Mouse (Mus musculus) activated CD4-positive, CD25-positive, alpha-beta regulatory T cell, adult 4 months (primary cell): ENCODE results near the gene Rhob. TPM values are rescaled to one million over a fixed set of nuclear protein-coding genes. Genes with fewer than 3 reads are reported as not detected.
A peak's percentile ranks its signal among the peaks of the same experiment; 100 is the strongest.

ENCODE experiments used
- ATAC-seq: one replicate; pipeline ENCODE4 v1.8.0; 2017
- polyA plus RNA-seq, 2 experiments: library from polyadenylated mRNA; unstranded; fragments of 100-300 nt; shearing (Covaris generic); gene quantifications; one replicate each; pipeline ENCODE4 v1.2.1; 2017

The Rhob gene
- under 1 TPM; 0.59 to 0.83 TPM for polyA plus RNA-seq

- peak; percentile 82 for ATAC-seq
Observed at GRCm38 (mm10) chr12:8499871-8500596, at the start of gene Rhob. Gene Rhob (minus strand): TSS chr12:8500009.

DNA sequence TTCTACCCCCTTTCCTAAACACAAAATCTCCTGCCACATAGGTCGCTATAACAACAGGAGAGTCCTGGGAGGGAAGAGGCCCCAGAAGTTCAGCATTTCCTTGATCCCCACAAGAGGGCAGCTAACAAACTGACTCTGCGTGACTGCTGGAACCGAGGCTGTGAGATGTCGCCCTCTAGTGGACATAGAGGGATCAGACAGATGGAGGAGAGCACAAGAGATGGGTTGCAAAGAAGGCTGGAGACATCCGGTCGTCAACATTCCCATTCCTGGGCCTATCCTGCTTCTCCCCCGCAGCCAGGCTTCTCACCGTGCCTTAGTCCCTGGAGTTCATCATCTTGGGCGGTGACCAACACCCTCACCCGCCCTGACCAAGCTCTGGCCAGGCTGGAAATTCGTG, 47.5 kb upstream of the Rhob start:
- ATAC-seq: peak; percentile 86

GRCm38 (mm10) chr12:8546801-8547200, 47.0 kb upstream of the Rhob start:
- ATAC-seq: no peak

- no peak for ATAC-seq
Observed at GRCm38 (mm10) chr12:8545066-8545610, 45.3 kb upstream of the Rhob start.

DNA sequence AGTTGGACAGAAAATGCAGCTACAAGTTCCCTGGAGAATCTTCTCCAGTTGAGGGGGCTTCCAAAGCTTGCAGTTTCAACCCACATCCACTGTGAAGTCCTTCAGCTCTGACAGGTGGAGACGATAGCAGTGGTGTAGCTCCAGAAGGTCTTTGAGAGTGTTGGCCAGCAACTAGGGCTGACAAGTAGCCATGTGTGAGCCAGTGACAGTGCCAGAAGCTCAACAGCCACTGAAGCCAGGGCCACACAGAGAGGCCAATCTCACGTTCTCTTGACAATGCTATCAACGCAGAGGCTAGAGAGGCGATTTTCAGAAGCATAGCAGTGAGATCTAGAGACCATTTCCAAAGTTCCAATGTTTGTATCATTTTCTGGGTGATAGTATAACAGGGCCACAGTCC, 42.6 kb upstream of the Rhob start:
- no peak for ATAC-seq

DNA sequence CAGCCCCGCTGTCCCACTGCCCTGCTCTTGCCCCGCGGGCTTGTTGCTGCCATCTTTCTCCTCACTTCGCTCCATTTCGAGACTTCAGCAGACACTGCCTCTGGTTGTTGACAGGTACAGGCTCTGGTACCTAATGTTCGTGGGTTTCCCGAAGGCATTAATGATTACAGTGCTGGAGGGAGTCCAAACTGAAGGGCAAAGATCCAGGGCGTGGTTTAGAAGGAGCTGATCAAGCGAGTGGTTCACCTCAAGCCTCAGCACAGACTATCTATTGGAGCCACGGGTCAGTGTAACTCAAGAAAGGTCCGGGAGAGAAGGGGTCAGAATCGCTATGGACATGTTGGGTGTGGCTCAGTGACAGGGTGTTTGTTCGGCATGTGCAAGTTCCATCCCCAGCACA, 39.7 kb upstream of the Rhob start:
- no peak for ATAC-seq

GRCm38 (mm10) chr12:8537291-8537690, 37.5 kb upstream of the Rhob start:
- no peak for ATAC-seq

- no peak for ATAC-seq
Observed at GRCm38 (mm10) chr12:8536221-8536965, 36.6 kb upstream of the Rhob start.

DNA sequence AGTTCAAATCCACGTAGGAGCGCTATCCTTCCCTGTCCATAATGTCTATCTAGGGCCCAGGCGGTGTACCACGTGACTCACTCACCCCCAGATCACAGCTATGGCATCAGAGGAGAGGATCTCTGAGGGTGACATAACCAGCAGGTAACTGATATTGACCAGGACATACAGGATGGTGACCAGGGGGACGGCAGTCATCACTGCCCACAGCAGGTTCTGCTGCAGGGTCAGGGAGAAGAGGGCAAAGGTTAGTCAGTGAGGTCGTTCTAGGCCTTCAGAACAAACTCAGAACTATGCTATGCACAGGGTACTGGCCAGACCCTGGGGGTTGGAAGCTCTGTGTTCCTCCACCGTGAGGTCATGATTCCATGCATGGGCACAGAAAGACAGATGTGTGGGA, 35.8 kb upstream of the Rhob start:
- no peak for ATAC-seq

DNA sequence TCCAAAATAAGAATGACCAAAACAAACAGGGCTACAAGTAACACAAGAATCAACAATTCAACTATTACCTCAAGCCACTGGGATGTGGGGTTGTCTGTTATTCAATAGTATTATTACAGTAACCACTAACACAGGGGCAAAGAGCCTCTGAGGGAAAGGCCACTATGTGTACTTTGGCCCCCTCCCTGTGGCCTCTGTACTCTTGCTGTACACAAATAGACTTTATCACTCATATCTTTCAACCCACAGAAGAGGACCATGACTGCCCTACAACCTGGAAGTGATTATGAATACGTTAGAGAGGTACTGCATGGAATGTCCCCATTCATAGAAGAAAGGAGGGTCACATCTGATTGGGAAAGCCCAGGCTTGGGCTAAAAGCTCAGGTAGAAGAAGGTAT, 35.1 kb upstream of the Rhob start:
- ATAC-seq: no peak

DNA sequence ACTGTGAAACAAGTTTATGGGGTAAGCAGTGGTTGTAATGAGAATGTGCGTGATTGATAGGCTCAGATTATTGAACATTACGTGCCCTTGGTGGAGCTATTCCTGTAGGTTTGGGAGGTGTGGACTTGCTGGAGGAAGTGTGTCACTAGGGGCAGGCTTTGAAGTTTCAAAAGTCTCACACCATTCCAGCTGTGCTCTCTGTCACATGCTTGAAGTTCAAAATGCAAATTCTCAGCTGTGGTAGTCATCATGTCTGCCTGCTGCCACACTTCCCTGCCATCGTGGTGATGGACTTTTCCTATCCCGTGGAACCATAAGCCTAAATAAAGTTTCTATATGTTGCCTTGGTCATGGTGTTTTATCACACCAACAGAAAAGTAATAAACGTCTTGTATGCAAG, 28.0 kb upstream of the Rhob start:
- ATAC-seq: no peak

GRCm38 (mm10) chr12:8527175-8527574, 27.4 kb upstream of the Rhob start:
- ATAC-seq: no peak

DNA sequence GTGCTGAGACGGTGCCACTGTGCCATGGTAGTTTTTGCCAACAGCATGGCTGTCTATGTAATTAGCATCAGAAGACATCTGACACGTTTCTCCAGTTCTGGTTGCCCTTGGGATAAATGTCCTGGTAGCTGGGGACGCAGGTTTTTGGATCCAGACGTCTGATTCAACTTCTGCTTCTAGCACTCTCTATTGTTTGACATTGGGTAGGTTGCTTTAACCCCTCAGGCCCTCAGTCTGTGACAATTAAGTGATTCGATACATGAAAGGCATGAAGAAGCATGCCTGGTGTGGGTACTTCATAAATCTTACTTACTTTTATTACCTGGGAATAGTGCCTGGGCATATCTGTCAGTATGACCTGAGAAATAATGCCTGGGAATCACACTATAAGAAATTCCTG, 24.3 kb upstream of the Rhob start:
- ATAC-seq: no peak

DNA sequence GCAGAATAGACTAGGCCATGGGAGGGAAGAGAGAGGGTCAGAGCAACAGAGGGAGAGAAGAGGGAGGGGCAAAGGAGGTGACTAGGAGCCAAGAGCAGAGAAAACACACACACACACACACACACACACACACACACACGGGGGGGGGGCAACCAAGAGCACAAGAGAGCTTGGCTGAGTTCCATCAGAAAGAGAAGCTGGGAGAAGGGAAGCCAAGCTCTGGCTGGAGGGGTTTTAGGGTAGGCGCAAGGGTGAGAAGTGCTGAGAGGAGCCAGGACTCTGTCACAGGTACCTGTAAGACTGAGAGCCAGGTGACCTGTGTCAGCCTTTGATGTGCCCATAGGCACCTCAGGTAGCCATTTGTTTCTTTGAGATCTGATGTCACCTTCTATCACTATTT, 22.9 kb upstream of the Rhob start:
- no peak for ATAC-seq

GRCm38 (mm10) chr12:8521375-8522047, 21.7 kb upstream of the Rhob start:
- peak; percentile 92 for ATAC-seq

GRCm38 (mm10) chr12:8519431-8520160, 19.8 kb upstream of the Rhob start:
- no peak for ATAC-seq

DNA sequence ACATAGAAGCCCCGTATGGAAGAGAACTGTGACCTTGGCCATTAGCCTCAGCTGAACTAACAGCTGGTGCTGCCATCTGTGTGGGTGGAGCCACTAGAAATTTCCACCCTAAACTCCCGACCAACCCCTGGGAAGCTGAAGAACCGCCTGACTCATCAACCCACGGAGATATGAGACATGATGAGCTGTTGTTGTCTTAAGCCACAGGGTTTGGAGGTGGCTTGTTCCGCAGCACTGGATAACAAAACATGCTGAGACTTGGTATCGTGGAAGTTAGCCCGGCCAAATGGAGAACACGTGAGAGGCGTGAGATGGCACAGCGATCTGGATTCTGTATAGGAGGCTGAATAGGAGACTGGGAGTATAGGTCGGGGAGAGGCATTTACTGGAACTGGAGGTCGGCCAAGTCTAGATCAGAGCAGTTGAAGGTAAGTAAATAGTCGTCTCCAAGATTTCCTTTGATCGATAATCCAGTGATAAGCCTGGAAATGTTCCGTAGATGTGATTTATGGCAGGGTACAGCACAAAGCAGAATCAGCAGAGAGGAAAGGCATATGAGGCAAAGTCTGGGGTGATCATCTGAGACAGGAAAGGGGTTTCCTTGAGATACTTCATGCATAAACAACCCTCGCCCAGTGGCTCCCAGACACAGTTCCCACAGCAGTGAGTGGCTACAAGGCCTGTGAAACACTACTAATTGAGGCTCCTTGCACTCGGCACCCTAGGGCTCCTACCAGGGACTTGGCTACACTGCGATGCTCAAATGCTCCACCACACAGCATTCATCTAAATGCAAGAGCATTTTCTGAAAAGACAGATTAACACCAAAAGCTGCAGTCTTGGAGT, 11.5 kb upstream of the Rhob start:
- no peak for ATAC-seq

DNA sequence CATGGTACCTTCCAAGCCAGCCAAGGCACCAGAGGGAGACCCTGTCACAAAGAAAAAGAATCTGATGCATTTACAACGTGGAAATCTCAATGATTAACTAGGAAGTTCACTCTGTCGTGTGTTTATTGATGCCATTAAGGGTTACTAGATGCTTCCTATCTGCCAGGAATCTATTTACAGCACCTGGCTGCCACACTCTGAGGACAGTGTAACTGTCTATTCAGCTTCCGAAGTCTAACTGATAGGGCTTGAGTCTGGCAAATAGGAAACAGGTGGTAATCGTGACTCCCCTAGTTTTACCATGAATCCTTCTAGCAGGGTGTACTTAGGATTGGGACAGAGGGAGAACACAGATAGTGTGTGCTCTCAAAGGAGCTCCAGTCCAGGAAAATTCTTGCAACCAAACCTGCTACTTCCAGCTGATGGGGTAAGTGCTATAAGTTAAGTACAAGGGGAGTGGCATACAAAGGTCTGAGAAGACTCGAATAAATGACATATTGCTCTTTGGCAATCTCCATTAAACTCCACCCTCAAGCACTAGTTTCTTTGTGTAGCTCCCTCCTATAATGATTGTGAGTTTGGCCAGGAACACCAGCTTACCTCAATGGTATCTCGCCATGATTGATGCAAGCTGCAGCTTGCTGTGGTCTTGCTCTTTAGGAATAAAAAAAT, 10.6 kb upstream of the Rhob start:
- no peak for ATAC-seq

DNA sequence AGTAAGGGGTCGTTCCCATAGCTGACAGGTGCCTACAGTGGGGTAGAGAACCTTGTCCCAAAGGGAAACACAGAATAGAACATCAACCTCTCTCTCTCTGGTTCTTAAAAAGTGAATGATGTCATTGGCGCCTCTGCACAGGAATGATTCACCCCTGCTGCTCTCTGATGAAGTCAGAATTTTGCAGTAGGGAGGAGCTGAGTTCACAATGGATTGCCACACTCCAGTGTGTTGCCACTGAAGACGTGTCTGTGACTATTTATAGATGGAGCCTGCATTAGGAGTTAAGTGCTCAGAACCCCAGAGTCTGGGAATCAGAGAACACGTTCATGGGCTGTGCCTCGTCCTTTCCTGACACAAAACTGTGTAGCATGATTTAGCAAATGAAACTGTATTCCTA, 9.9 kb upstream of the Rhob start:
- ATAC-seq: no peak

DNA sequence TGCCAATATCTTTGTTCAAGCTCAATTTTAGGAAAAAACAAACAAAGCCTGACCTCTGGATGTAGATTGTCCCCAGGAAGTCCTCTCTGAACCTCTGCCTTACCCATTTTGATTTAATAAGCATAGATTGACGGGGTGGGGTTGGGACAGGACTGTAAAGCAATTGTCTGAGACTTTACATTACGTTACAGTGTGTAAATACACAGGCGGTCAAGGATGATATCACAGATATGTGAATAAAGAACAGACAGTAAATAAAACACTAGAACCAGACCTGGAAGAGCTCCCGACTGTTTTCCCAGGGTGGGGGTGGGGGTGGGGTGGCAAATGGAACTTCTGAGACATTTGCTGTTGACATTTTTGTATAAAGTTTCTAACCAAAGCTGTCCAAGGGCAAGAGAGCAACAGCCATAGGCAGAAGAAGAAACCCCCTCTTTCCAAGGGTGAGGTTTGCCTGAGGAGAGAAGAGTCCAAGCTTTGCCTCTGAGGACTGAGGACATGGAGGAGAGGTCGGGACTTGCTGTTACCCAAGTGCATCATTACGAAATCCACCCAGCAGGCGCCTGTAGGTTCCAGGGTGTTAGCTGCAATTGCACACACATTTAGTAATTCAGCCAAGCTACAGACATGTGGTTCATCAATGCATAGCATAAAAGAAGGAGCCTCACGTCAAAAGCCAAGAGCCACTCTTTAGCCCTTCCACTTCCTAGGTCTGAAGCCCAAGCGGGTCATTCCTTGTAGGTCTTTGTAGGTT, 7.3 kb upstream of the Rhob start:
- ATAC-seq: no peak
